Mouse (Mus musculus): ENCODE measurements around the gene Map3k5.

- TF ChIP-seq CTCF (IDR thresholded peaks at IDR 0.05; ENCODE audit: extremely low read depth, insufficient read length, insufficient replicate concordance, low read depth, low read length) (no peak), POLR2A (IDR thresholded peaks at IDR 0.05; ENCODE audit: low read depth, low read length) (no peak)
Observed at GRCm38 (mm10) chr10:19935295-19935623, 987 bp downstream of the Map3k5 start.
